Mouse (Mus musculus): ENCODE measurements around the gene Bysl. TPM values are rescaled to one million over a fixed set of nuclear protein-coding genes. Genes with fewer than 3 reads are reported as not detected.
"Not testable (repeated sequence)": the region's sequence is repeated elsewhere in the genome, so short reads cannot be mapped to it uniquely, and the experiment has no call there.

Gene Bysl
- polyA plus RNA-seq (2015; fragmentation: Nextera tagmentation; extraction: Ambion mirVana), result 22.9 and 23.3 TPM in 2 replicates

DNA sequence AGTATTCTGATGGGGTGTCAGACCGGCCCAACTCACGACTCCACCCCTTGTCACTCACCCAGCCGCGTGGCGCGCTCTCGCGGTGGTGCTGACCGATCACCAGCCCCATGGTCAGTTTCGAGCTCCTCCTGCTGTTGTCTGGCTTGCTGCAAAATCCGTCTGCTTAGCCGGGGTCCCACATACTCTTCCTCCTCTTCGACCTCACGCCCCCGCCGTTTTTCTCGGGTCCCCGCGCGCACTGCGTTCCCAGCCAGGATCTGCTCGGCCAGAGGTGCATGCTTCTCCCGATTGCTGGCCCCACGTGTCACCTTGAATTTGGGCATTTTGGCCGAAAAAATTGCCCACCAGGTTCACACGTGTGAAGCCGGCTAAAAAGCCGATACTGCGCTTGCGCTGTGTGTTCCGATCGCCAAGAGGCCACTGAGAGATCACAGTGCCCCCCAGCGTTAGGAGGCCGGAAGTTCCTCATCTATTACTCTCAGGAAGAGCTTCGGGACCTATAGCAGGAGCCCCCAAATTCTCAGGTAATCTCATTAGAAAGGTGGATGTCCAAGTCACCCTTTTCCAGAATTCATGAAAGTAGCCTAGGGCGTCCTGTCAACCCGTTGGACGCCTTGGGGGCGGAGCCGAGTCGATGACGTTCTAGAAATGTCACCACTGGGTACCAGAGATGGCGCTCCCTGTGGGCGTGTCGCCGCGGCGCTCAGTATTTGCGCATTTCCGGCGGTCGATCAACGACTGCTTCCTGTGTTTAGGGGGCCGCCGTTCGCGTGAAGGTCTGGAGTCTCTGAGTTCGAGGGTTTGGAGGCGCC lies at the start of gene Bysl, which contains the start of the genes Med20 and Gm20517:
Gene Bysl (minus strand): TSS at position 644 of the 812 bp plus-strand sequence.
Gene Med20 (plus strand): TSS at position 734 of the 812 bp plus-strand sequence.
Gene Gm20517 (plus strand): TSS at position 741 of the 812 bp plus-strand sequence.
- Histone ChIP-seq H3K4me1 (ENCODE audit: control insufficient read depth, insufficient read depth, low read length) (peaks cover 20% of the 10 kb centered on the region), H3K9me3 (replicated peaks; ENCODE audit: control insufficient read depth, low read length) (no peaks in the 10 kb centered on the region), H3K4me3 (ENCODE audit: low read length) (peak within 1 kb of the TSS; percentile 97), H3K36me3 (ENCODE audit: control insufficient read depth, insufficient read depth) (peaks cover 21% of the 10 kb centered on the region), H3K9ac (ENCODE audit: low read length) (peak within 1 kb of the TSS; percentile 92), H3K27ac (ENCODE audit: low read length) (peak within 1 kb of the TSS; percentile 71), H3K27me3 (ENCODE audit: control insufficient read depth, insufficient read depth, low read length) (no peaks in the 10 kb centered on the region), H3K4me2 (ENCODE audit: low read depth, low read length) (peak within 1 kb of the TSS; percentile 92)
- under 1% methylated on average over 59 of the region's 59 CpGs for WGBS
- peak; percentile 95 for ATAC-seq (replicated peaks; ENCODE audit: extremely low read depth, insufficient read depth, low FRiP score)

DNA sequence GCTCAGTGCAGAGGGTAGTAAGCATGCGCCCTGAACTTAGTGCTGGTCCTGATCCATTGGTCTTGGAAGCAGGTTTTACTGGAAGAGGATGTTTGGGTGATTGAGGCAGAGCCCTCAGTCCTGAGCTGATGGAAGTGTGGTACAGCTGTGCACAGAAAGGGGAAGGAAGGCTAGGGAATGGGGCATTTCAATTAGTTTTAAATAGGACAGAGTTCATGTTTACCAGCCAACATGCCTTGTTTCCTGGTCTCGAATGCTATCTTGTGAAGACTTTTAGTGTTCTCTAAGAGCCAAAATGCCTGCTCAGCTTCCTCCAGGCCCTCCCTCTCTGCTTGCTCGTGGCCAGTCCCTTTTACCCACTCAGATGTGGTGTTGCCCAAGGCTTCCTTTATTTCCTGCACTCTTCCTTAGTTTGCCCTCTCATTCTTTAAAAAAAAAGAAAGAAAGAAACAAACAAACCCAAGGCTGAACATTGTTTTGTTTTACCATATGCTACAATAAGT lies 47.5 kb upstream of the Bysl start:
- H3K9me3 ChIP-seq (replicated peaks; ENCODE audit: control insufficient read depth, low read length), result no peaks in the 10 kb centered on the region
- no peaks in the 10 kb centered on the region for H3K36me3 ChIP-seq (ENCODE audit: control insufficient read depth, insufficient read depth)
- H3K9ac ChIP-seq (ENCODE audit: low read length), result no peak overlapping the region
- 81% methylated on average over 3 of the region's 3 CpGs for WGBS
- H3K4me2 ChIP-seq (ENCODE audit: low read depth, low read length), result no peak overlapping the region
- H3K4me1 ChIP-seq (ENCODE audit: control insufficient read depth, insufficient read depth, low read length), result no peaks in the 10 kb centered on the region
- H3K27ac ChIP-seq (ENCODE audit: low read length), result no peak overlapping the region
- no peaks in the 10 kb centered on the region for H3K27me3 ChIP-seq (ENCODE audit: control insufficient read depth, insufficient read depth, low read length)
- no peak overlapping the region for H3K4me3 ChIP-seq (ENCODE audit: low read length)
- no peak for ATAC-seq (replicated peaks; ENCODE audit: extremely low read depth, insufficient read depth, low FRiP score)

DNA sequence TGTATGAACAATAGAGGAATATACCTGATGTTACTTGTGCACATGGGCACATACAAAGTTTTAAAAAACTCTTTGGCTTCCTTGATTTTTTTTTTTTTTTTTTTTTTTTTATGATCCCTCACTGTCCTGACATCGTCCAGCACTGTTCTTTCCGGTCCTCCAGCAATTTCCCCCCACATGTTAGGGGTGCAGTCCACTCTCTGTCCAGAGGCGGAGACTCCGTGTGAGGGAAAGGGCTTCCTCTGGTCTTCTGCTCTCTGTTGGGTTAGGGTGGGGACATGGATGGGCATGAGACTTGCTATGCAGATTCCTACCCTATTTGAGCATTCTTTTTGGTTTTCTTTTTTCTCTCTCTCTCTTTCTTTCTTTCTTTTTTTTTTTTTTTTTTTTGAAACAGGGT lies 46.6 kb upstream of the Bysl start:
- H3K9me3 ChIP-seq (replicated peaks; ENCODE audit: control insufficient read depth, low read length), result no peaks in the 10 kb centered on the region
- H3K36me3 ChIP-seq (ENCODE audit: control insufficient read depth, insufficient read depth), result no peaks in the 10 kb centered on the region
- no peak overlapping the region for H3K4me3 ChIP-seq (ENCODE audit: low read length)
- WGBS, result 75% methylated on average over 4 of the region's 4 CpGs
- no peak for ATAC-seq (replicated peaks; ENCODE audit: extremely low read depth, insufficient read depth, low FRiP score)
- H3K27me3 ChIP-seq (ENCODE audit: control insufficient read depth, insufficient read depth, low read length), result no peaks in the 10 kb centered on the region
- no peaks in the 10 kb centered on the region for H3K4me1 ChIP-seq (ENCODE audit: control insufficient read depth, insufficient read depth, low read length)
- H3K27ac ChIP-seq (ENCODE audit: low read length), result no peak overlapping the region
- H3K4me2 ChIP-seq (ENCODE audit: low read depth, low read length), result no peak overlapping the region
- H3K9ac ChIP-seq (ENCODE audit: low read length), result no peak overlapping the region

DNA sequence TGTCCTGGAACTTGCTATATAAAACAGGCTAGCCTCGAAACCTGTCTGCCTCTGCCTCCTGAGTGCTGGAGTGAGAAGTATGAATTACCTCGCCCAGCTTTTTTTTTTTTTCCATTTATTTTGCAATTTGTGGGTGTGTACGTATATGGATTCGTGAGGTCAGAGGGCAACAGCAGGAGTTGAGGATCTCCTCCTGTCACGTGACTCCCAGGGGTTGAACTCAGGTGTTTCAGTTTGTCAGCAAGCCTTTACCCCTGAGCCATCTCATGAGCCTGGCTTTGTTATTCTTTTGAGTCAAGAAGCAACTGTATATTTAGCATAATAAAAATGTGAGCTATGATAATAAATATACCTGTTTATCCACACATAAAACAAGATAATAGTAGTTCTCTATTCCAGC lies 44.4 kb upstream of the Bysl start:
- ATAC-seq (replicated peaks; ENCODE audit: extremely low read depth, insufficient read depth, low FRiP score), result no peak

DNA sequence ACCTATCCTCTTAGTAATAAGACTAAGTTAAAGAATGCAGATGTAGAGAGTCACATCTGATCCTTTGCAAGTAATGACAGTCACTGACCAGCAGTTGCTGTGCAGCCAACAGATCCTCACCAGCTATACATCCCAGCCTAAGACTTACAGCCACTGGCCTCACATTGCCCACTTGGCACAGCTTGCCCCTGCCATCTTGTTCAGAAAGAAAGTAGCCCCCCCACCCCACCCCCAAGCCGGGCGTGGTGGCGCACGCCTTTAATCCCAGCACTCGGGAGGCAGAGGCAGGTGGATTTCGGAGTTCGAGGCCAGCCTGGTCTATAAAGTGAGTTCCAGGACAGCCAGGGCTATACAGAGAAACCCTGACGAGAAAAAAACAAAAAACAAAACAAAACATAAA lies 43.1 kb upstream of the Bysl start:
- 90% methylated on average over 8 of the region's 8 CpGs for WGBS

More for the DNA sequence above, 44.4 kb upstream of the Bysl start:
- Histone ChIP-seq H3K4me1 (ENCODE audit: control insufficient read depth, insufficient read depth, low read length) (no peaks in the 10 kb centered on the region), H3K4me3 (ENCODE audit: low read length) (no peak overlapping the region), H3K27me3 (ENCODE audit: control insufficient read depth, insufficient read depth, low read length) (no peaks in the 10 kb centered on the region), H3K36me3 (ENCODE audit: control insufficient read depth, insufficient read depth) (no peaks in the 10 kb centered on the region), H3K9ac (ENCODE audit: low read length) (no peak overlapping the region), H3K9me3 (replicated peaks; ENCODE audit: control insufficient read depth, low read length) (no peaks in the 10 kb centered on the region), H3K27ac (ENCODE audit: low read length) (no peak overlapping the region), H3K4me2 (ENCODE audit: low read depth, low read length) (no peak overlapping the region)
- 88% methylated on average over 5 of the region's 5 CpGs for WGBS

DNA sequence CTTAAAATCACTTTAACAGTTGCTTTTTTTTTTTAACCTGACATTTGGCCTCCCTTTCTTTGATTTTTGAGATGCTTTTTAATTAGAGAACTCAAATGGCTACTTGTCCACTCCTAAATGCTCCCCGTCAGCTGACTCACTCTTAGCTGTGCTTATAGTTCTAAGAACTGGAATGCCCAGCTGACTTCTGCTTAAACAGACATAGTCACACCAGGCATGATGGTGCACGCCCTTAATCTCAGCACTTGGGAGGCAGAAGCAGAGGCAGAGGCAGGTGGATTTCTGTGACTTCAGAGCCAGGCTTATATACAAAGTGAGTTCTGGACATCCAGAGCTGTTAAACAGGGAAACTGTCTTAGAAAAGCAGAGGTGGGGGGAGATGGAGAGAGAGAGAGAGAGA lies 40.7 kb upstream of the Bysl start:
- Histone ChIP-seq H3K27me3 (ENCODE audit: control insufficient read depth, insufficient read depth, low read length) (no peaks in the 10 kb centered on the region), H3K9ac (ENCODE audit: low read length) (no peak overlapping the region), H3K27ac (ENCODE audit: low read length) (no peak overlapping the region), H3K4me2 (ENCODE audit: low read depth, low read length) (no peak overlapping the region), H3K36me3 (ENCODE audit: control insufficient read depth, insufficient read depth) (no peaks in the 10 kb centered on the region), H3K9me3 (replicated peaks; ENCODE audit: control insufficient read depth, low read length) (no peaks in the 10 kb centered on the region), H3K4me3 (ENCODE audit: low read length) (no peak overlapping the region), H3K4me1 (ENCODE audit: control insufficient read depth, insufficient read depth, low read length) (no peaks in the 10 kb centered on the region)
- WGBS, result 93% methylated on average over 2 of the region's 2 CpGs
- ATAC-seq (replicated peaks; ENCODE audit: extremely low read depth, insufficient read depth, low FRiP score), result no peak

More for the DNA sequence above, 43.1 kb upstream of the Bysl start:
- not testable (repeated sequence) for H3K4me3 ChIP-seq (ENCODE audit: low read length); H3K27ac ChIP-seq (ENCODE audit: low read length); ATAC-seq (replicated peaks; ENCODE audit: extremely low read depth, insufficient read depth, low FRiP score); H3K36me3 ChIP-seq (ENCODE audit: control insufficient read depth, insufficient read depth); H3K4me2 ChIP-seq (ENCODE audit: low read depth, low read length); H3K4me1 ChIP-seq (ENCODE audit: control insufficient read depth, insufficient read depth, low read length); H3K9me3 ChIP-seq (replicated peaks; ENCODE audit: control insufficient read depth, low read length); H3K9ac ChIP-seq (ENCODE audit: low read length); H3K27me3 ChIP-seq (ENCODE audit: control insufficient read depth, insufficient read depth, low read length)

DNA sequence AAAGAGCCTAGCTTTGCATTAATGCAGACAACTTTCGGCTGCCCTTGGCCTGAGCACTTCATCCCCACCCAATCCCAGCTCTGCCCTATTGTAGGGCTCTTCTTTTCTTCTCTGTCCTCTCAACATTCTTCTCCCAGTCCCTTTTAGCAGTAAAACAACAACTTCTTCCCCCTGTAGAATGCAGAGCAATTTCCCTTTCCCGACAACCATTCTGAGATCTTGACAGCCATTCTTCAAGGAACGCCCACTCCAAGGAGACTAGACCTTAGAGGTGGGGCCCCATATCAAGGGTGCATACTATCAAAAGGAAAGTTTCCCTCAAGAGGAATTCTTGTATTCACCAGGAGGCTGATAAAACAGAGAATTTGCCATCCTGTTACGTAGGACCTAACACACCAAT lies 37.7 kb upstream of the Bysl start:
- WGBS, result 69% methylated on average over 4 of the region's 4 CpGs
- Histone ChIP-seq H3K9me3 (replicated peaks; ENCODE audit: control insufficient read depth, low read length) (no peaks in the 10 kb centered on the region), H3K4me2 (ENCODE audit: low read depth, low read length) (no peak overlapping the region), H3K4me1 (ENCODE audit: control insufficient read depth, insufficient read depth, low read length) (no peaks in the 10 kb centered on the region), H3K36me3 (ENCODE audit: control insufficient read depth, insufficient read depth) (no peaks in the 10 kb centered on the region), H3K27ac (ENCODE audit: low read length) (no peak overlapping the region), H3K27me3 (ENCODE audit: control insufficient read depth, insufficient read depth, low read length) (no peaks in the 10 kb centered on the region), H3K9ac (ENCODE audit: low read length) (no peak overlapping the region), H3K4me3 (ENCODE audit: low read length) (no peak overlapping the region)
- no peak for ATAC-seq (replicated peaks; ENCODE audit: extremely low read depth, insufficient read depth, low FRiP score)

DNA sequence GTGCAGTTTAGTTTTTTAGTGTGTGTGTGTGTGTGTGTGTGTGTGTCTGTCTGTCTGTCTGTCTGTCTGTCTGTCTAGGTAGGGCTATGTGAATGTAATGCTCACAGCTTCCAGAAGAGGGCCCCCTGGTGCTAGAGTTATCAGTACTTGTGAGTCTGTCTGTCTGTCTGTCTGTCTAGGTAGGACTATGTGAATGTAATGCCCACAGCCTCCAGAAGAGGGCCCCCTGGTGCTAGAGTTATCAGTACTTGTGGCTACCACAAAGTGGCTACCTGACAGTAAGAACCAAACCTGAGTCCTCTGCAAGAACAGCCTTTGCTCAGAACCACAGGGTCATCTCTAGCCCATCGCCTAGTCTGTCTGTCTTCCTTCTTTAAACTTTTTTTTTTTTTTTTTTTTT lies 35.4 kb upstream of the Bysl start:
- H3K4me1 ChIP-seq (ENCODE audit: control insufficient read depth, insufficient read depth, low read length), result no peaks in the 10 kb centered on the region
- H3K9me3 ChIP-seq (replicated peaks; ENCODE audit: control insufficient read depth, low read length), result no peaks in the 10 kb centered on the region
- no peak overlapping the region for H3K4me2 ChIP-seq (ENCODE audit: low read depth, low read length)
- ATAC-seq (replicated peaks; ENCODE audit: extremely low read depth, insufficient read depth, low FRiP score), result no peak
- no peak overlapping the region for H3K4me3 ChIP-seq (ENCODE audit: low read length)
- no peaks in the 10 kb centered on the region for H3K36me3 ChIP-seq (ENCODE audit: control insufficient read depth, insufficient read depth)
- no peak overlapping the region for H3K9ac ChIP-seq (ENCODE audit: low read length)
- H3K27ac ChIP-seq (ENCODE audit: low read length), result no peak overlapping the region
- 86% methylated on average over 1 of the region's 1 CpGs for WGBS
- no peaks in the 10 kb centered on the region for H3K27me3 ChIP-seq (ENCODE audit: control insufficient read depth, insufficient read depth, low read length)

DNA sequence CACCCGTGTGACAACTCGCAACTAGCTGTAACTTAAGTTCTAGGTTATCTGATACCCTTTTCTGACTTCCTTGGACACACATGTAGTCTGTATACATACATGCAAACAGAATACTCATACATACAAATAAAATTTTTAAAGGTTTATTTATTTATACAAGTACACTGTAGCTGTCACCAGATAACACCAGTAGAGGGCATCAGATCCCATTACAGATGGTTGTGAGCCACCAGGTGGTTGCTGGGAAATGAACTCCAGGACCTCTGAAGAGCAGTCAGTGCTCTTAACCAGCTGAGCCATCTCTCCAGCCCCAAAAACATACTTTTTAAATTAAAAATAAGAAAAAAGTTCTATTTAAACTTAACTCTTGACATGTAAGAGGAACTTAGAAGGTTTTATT lies 31.7 kb upstream of the Bysl start:
- ATAC-seq (replicated peaks; ENCODE audit: extremely low read depth, insufficient read depth, low FRiP score), result no peak
- Histone ChIP-seq H3K27ac (ENCODE audit: low read length) (no peak overlapping the region), H3K9me3 (replicated peaks; ENCODE audit: control insufficient read depth, low read length) (no peaks in the 10 kb centered on the region), H3K36me3 (ENCODE audit: control insufficient read depth, insufficient read depth) (no peaks in the 10 kb centered on the region), H3K4me3 (ENCODE audit: low read length) (no peak overlapping the region), H3K4me2 (ENCODE audit: low read depth, low read length) (no peak overlapping the region), H3K4me1 (ENCODE audit: control insufficient read depth, insufficient read depth, low read length) (no peaks in the 10 kb centered on the region), H3K9ac (ENCODE audit: low read length) (no peak overlapping the region), H3K27me3 (ENCODE audit: control insufficient read depth, insufficient read depth, low read length) (no peaks in the 10 kb centered on the region)
- WGBS, result 82% methylated on average over 2 of the region's 2 CpGs

All from heart, embryonic 16.5 days (tissue).